Mouse (Mus musculus) ES-Bruce4 (cell line): ENCODE measurements around the gene Dus3l.

ENCODE experiments used
- CTCF ChIP-seq: IDR thresholded peaks from one replicate; pipeline ENCODE4 v1.8.1; 2011; ENCODE audit warnings: low read depth, low read length
- EP300 ChIP-seq: IDR thresholded peaks from 2 replicates; pipeline ENCODE4 v1.6.1; 2011; ENCODE audit warnings: low read depth, low read length; ENCODE audit not compliant: insufficient read depth
- POLR2A ChIP-seq: IDR thresholded peaks from one replicate; pipeline ENCODE4 v1.8.1; 2011; ENCODE audit warnings: low read length; ENCODE audit not compliant: insufficient read depth

DNA sequence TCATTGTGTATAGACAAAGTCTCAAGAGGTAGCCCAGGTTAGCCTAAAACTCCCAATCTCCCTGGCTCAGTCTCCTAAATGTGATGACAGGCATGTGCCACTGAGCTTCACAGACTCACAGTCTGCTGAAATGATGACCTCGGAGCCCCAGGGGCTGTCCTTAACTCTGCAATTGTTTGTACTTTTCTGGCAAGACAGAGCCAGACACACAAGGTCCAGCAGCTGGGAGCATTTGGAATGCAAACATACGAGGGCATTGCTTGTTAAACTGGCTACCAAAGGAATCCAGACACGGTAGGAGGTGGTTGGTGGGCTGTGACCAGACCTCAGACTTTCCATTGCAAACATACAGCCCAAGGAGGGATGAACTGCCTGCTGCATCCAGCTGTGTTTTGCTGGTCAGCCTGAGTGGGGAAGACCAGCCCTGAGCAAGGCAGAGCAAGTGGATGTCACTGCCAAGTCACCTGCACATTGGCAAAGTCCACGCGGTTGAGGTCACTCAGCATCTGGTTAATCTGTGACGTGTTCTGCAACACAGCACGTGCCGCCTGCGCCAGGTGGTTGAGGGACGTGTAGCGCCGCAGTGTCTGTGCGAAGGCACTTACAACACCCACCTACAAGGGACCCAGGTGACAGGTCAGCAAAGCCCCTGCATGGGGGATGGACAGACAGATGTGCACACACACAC is 15.9 kb downstream of the Dus3l start:
- TF ChIP-seq POLR2A (no peak), EP300 (no peak), CTCF (no peak)
